Mouse (Mus musculus): ENCODE measurements around the gene Tac4. TPM values are rescaled to one million over a fixed set of nuclear protein-coding genes. Genes with fewer than 3 reads are reported as not detected.

The Tac4 gene
- polyA plus RNA-seq, 2 experiments = 0.08 TPM; not detected in 1

- H3K4me1 ChIP-seq (ENCODE audit: control insufficient read depth, insufficient read depth, low read length) = no peaks in the 10 kb centered on the region
- no peak overlapping the region for H3K9ac ChIP-seq (ENCODE audit: low read depth, low read length, severe bottlenecking)
- H3K4me2 ChIP-seq (replicated peaks; ENCODE audit: low read depth, low read length, severe bottlenecking) = no peak overlapping the region
- ATAC-seq (ENCODE audit: low FRiP score, low read depth) (no peak), DNase-seq (ENCODE audit: low spot score) (no peak)
- no peak overlapping the region for H3K4me3 ChIP-seq (replicated peaks; ENCODE audit: low read length)
- H3K27ac ChIP-seq (replicated peaks; ENCODE audit: low read depth, low read length) = no peak overlapping the region
- peaks cover 78% of the 10 kb centered on the region for H3K36me3 ChIP-seq (ENCODE audit: control insufficient read depth, insufficient read depth, low read length)
- H3K27me3 ChIP-seq (ENCODE audit: control insufficient read depth, insufficient read depth, low read length) = no peaks in the 10 kb centered on the region
- no peaks in the 10 kb centered on the region for H3K9me3 ChIP-seq (ENCODE audit: control insufficient read depth, low read length)
- WGBS = 82% methylated on average over 8 of the region's 8 CpGs
- TF ChIP-seq POLR2A (IDR thresholded peaks at IDR 0.05; ENCODE audit: borderline replicate concordance, extremely low read depth, insufficient read depth, insufficient read length) = no peak
Observed at GRCm38 (mm10) chr11:95293017-95293624, 31.8 kb downstream of the Tac4 start.

GRCm38 (mm10) chr11:95295736-95296135 lies 34.4 kb downstream of the Tac4 start:
- no peak for DNase-seq (ENCODE audit: low spot score)
- no peaks in the 10 kb centered on the region for H3K4me1 ChIP-seq (ENCODE audit: control insufficient read depth, insufficient read depth, low read length)
- WGBS = 94% methylated on average over 13 of the region's 13 CpGs
- H3K4me2 ChIP-seq (replicated peaks; ENCODE audit: low read depth, low read length, severe bottlenecking) = no peak overlapping the region
- H3K9ac ChIP-seq (ENCODE audit: low read depth, low read length, severe bottlenecking) = no peak overlapping the region
- H3K36me3 ChIP-seq (ENCODE audit: control insufficient read depth, insufficient read depth, low read length) = peaks cover 77% of the 10 kb centered on the region
- H3K27me3 ChIP-seq (ENCODE audit: control insufficient read depth, insufficient read depth, low read length) = no peaks in the 10 kb centered on the region
- TF ChIP-seq POLR2A (IDR thresholded peaks at IDR 0.05; ENCODE audit: borderline replicate concordance, extremely low read depth, insufficient read depth, insufficient read length) = no peak
- no peak overlapping the region for H3K27ac ChIP-seq (replicated peaks; ENCODE audit: low read depth, low read length)
- no peak for ATAC-seq (ENCODE audit: low FRiP score, low read depth)
- no peak overlapping the region for H3K4me3 ChIP-seq (replicated peaks; ENCODE audit: low read length)
- H3K9me3 ChIP-seq (ENCODE audit: control insufficient read depth, low read length) = no peaks in the 10 kb centered on the region

- Histone ChIP-seq H3K9me3 (ENCODE audit: control insufficient read depth, low read length) (no peaks in the 10 kb centered on the region), H3K4me2 (replicated peaks; ENCODE audit: low read depth, low read length, severe bottlenecking) (no peak overlapping the region), H3K36me3 (ENCODE audit: control insufficient read depth, insufficient read depth, low read length) (peaks cover 80% of the 10 kb centered on the region), H3K4me1 (ENCODE audit: control insufficient read depth, insufficient read depth, low read length) (no peaks in the 10 kb centered on the region), H3K4me3 (replicated peaks; ENCODE audit: low read length) (no peak overlapping the region), H3K9ac (ENCODE audit: low read depth, low read length, severe bottlenecking) (no peak overlapping the region), H3K27ac (replicated peaks; ENCODE audit: low read depth, low read length) (no peak overlapping the region), H3K27me3 (ENCODE audit: control insufficient read depth, insufficient read depth, low read length) (no peaks in the 10 kb centered on the region)
- WGBS = 26% methylated on average over 2 of the region's 2 CpGs
- ATAC-seq (ENCODE audit: low FRiP score, low read depth) (no peak), DNase-seq (ENCODE audit: low spot score) (peak; percentile 35)
- TF ChIP-seq POLR2A (IDR thresholded peaks at IDR 0.05; ENCODE audit: borderline replicate concordance, extremely low read depth, insufficient read depth, insufficient read length) = no peak
Observed at GRCm38 (mm10) chr11:95298146-95298545, 36.8 kb downstream of the Tac4 start.

GRCm38 (mm10) chr11:95299886-95300285 lies 38.6 kb downstream of the Tac4 start:
- peaks cover 70% of the 10 kb centered on the region for H3K36me3 ChIP-seq (ENCODE audit: control insufficient read depth, insufficient read depth, low read length)
- WGBS = 89% methylated on average over 12 of the region's 12 CpGs
- no peak for TF ChIP-seq POLR2A (IDR thresholded peaks at IDR 0.05; ENCODE audit: borderline replicate concordance, extremely low read depth, insufficient read depth, insufficient read length)

GRCm38 (mm10) chr11:95301772-95302171 lies 40.4 kb downstream of the Tac4 start:
- 92% methylated on average over 3 of the region's 3 CpGs for WGBS
- no peak overlapping the region for H3K4me3 ChIP-seq (replicated peaks; ENCODE audit: low read length)
- H3K27me3 ChIP-seq (ENCODE audit: control insufficient read depth, insufficient read depth, low read length) = no peaks in the 10 kb centered on the region

More at GRCm38 (mm10) chr11:95299886-95300285, 38.6 kb downstream of the Tac4 start:
- DNase-seq (ENCODE audit: low spot score) (no peak), ATAC-seq (ENCODE audit: low FRiP score, low read depth) (no peak)
- Histone ChIP-seq H3K27ac (replicated peaks; ENCODE audit: low read depth, low read length) (no peak overlapping the region), H3K4me2 (replicated peaks; ENCODE audit: low read depth, low read length, severe bottlenecking) (no peak overlapping the region), H3K9me3 (ENCODE audit: control insufficient read depth, low read length) (no peaks in the 10 kb centered on the region), H3K9ac (ENCODE audit: low read depth, low read length, severe bottlenecking) (no peak overlapping the region), H3K4me3 (replicated peaks; ENCODE audit: low read length) (no peak overlapping the region), H3K27me3 (ENCODE audit: control insufficient read depth, insufficient read depth, low read length) (no peaks in the 10 kb centered on the region), H3K4me1 (ENCODE audit: control insufficient read depth, insufficient read depth, low read length) (no peaks in the 10 kb centered on the region)

More at GRCm38 (mm10) chr11:95301772-95302171, 40.4 kb downstream of the Tac4 start:
- peaks cover 77% of the 10 kb centered on the region for H3K36me3 ChIP-seq (ENCODE audit: control insufficient read depth, insufficient read depth, low read length)
- no peak for DNase-seq (ENCODE audit: low spot score)
- H3K9ac ChIP-seq (ENCODE audit: low read depth, low read length, severe bottlenecking) = no peak overlapping the region
- H3K9me3 ChIP-seq (ENCODE audit: control insufficient read depth, low read length) = no peaks in the 10 kb centered on the region
- no peaks in the 10 kb centered on the region for H3K4me1 ChIP-seq (ENCODE audit: control insufficient read depth, insufficient read depth, low read length)
- ATAC-seq (ENCODE audit: low FRiP score, low read depth) = no peak
- no peak overlapping the region for H3K4me2 ChIP-seq (replicated peaks; ENCODE audit: low read depth, low read length, severe bottlenecking)
- no peak overlapping the region for H3K27ac ChIP-seq (replicated peaks; ENCODE audit: low read depth, low read length)
- TF ChIP-seq POLR2A (IDR thresholded peaks at IDR 0.05; ENCODE audit: borderline replicate concordance, extremely low read depth, insufficient read depth, insufficient read length) = no peak

Data from limb, embryonic 14.5 days (tissue).